Mouse (Mus musculus) urinary bladder, postnatal 0 days (tissue): ENCODE measurements around the gene Cyp2d40. TPM values are rescaled to one million over a fixed set of nuclear protein-coding genes. Genes with fewer than 3 reads are reported as not detected.

Source experiments
- microRNA-seq: library from miRNA; unstranded; fragments of <30 nt; microRNA quantifications from one replicate; pipeline ENCODE4, GENCODE M21; 2016
- polyA plus RNA-seq: library from polyadenylated mRNA; unstranded; fragments of >200 nt; fragmentation: Nextera tagmentation; extraction: Ambion mirVana; gene quantifications from 2 replicates; pipeline ENCODE4 v1.2.1, GENCODE M21; 2015

The Cyp2d40 gene
- not detected in 2 replicates for polyA plus RNA-seq

DNA sequence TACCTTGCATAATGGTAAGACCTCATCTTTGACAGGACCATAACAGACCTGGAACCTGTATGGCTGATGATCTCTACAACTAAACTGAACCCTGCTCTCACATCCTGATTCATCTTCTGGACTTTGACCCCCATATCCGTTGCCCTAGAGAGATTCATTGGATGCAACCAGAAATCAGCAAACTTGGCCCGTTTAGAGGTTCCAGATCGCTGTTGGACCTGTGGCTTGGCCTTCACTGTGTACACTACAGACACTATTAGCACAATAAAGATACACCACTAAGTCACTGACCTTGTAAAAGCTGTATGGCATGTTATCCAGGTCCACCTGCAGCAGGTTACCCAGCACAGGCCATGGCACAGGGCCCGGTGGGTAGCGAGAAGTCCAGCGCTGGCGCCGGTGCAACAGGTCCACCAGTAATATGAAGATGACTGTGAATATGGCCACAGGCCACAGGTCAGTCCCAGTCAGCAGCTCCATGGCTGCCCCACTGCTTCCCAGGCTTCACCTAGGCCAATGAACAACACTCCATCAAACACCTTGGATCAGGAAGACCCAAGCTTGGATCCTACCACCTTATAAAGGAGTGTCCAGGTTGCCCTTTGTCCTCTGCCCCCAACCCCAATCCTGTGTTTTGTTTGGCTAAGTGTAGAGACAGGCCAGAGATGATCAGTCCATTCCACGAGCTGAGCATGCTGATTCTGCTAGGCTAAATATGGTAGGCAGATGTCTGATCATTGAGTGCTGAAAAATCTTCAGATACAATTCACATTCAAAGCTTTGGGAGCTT lies at the start of gene Cyp2d40:
TSS of gene Cyp2d40 (minus strand) at position 553 of the 790 bp plus-strand sequence.

DNA sequence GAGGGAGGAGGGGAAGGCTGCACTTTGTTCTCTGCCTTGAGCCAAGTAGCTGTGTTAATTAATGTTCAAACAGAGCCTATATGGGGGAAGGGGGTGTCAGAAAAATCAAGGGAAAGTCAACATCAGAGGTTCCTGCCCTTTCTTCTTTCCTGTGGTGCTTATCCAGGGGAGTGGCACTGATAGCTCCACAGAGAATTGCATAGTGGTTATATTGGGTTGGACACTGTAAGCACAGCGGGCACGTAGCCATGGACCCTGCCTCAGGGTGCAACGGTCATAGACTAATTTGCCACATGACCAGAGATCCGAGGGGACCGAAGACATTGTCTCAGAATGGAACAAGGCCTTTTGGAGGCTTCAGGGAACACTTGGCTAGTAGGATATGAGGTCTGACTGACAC lies 30.3 kb upstream of the Cyp2d40 start, which contains the start of gene Cyp2d26:
TSS of gene Cyp2d26 (minus strand) at position 18 of the 400 bp plus-strand sequence.

Small RNAs within 50 kb of the gene (microRNA-seq; reads per million reads assigned to microRNA genes)
- not detected for gene Gm27618

Other genes starting within 250 kb of the Cyp2d40 start
- not detected in 2 replicates for gene Cyp2d12, start 209.1 kb downstream of the Cyp2d40 start, polyA plus RNA-seq
- not detected in 2 replicates for gene Cyp2d34, start 143.2 kb downstream of the Cyp2d40 start, polyA plus RNA-seq
- gene Cyp2d26, start 30.1 kb upstream of the Cyp2d40 start, polyA plus RNA-seq = 0.23 and 0.63 TPM in 2 replicates
- 4.4 and 4.9 TPM in 2 replicates for gene Tcf20, start 223.7 kb upstream of the Cyp2d40 start, polyA plus RNA-seq